Mouse (Mus musculus) midbrain, embryonic 13.5 days (tissue): ENCODE data around the gene Mmel1. TPM values are rescaled to one million over a fixed set of nuclear protein-coding genes. Genes with fewer than 3 reads are reported as not detected.
A peak's percentile ranks its signal among the peaks of the same experiment; 100 is the strongest.

Experiments used
- ATAC-seq: fragments of 200-750 bp; cut with Nextera tagmentation; 2 replicates; pipeline ENCODE4 v1.8.0; 2017; ENCODE audit warnings: mild to moderate bottlenecking, moderate TSS enrichment, moderate library complexity
- H3K27ac ChIP-seq: fragments of 300-500 bp; sonication (generic); 2 replicates; pipeline ENCODE4 v1.5.1; 2015; ENCODE audit warnings: inconsistent platforms, mild to moderate bottlenecking, moderate library complexity
- H3K27me3 ChIP-seq: fragments of 300-500 bp; sonication (generic); 2 replicates; pipeline ENCODE4 v1.6.1; 2015; ENCODE audit warnings: mild to moderate bottlenecking, inconsistent platforms
- H3K36me3 ChIP-seq: fragments of 300-500 bp; sonication (generic); 2 replicates; pipeline ENCODE4 v1.6.1; 2015; ENCODE audit warnings: mild to moderate bottlenecking, inconsistent platforms
- H3K4me1 ChIP-seq: fragments of 300-500 bp; sonication (generic); replicated peaks from 2 replicates; pipeline ENCODE4 v1.6.1; 2015; ENCODE audit warnings: inconsistent platforms
- H3K4me2 ChIP-seq: fragments of 300-500 bp; sonication (generic); replicated peaks from 2 replicates; pipeline ENCODE4 v1.6.1; 2015; ENCODE audit warnings: moderate library complexity, mild to moderate bottlenecking, inconsistent platforms
- H3K4me3 ChIP-seq: fragments of 300-500 bp; sonication (generic); replicated peaks from 2 replicates; pipeline ENCODE4 v1.5.1; 2015; ENCODE audit warnings: mild to moderate bottlenecking, inconsistent platforms
- H3K9ac ChIP-seq: fragments of 300-500 bp; sonication (generic); replicated peaks from 2 replicates; pipeline ENCODE4 v1.6.1; 2015; ENCODE audit warnings: mild to moderate bottlenecking, inconsistent platforms
- H3K9me3 ChIP-seq: fragments of 300-500 bp; sonication (generic); 2 replicates; pipeline ENCODE4 v1.6.1; 2016; ENCODE audit warnings: mild to moderate bottlenecking, inconsistent platforms
- whole genome bisulfite sequencing: fragments of 180-500 bp; shearing (Covaris S2); methylation state at CpG from one replicate; pipeline ENCODE4 v1.1.7; 2015; 5-methylcytosine and 5-hydroxymethylcytosine counted together
- polyA plus RNA-seq: library from polyadenylated mRNA; unstranded; fragments of >200 nt; fragmentation: Nextera tagmentation; extraction: Ambion mirVana; gene quantifications from 2 replicates; pipeline ENCODE4 v1.2.1, GENCODE M21; 2015

Gene Mmel1
- polyA plus RNA-seq, 1 experiment from 2014 or later: 0.35 TPM

DNA sequence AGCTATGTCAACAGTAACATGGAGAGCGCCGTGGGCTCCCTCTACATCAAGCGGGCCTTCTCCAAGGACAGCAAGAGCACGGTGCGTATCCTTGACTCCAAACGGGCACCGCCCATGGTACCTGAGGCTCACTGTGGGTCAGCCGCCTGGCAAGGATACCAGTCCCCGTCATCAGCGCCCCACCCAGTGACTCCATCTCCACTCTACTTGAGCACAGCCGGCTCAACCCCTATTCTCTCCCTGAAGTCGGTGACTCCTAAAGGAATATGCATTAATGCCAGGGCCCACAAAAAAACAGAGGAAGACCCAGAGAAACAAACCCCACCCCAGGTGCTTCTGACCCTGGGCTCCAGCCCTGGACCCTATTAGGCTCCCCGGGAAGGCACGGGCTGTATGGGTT lies 21.5 kb downstream of the Mmel1 start:
- Histone ChIP-seq H3K4me2 (no peak overlapping the region), H3K27ac (no peak overlapping the region), H3K4me1 (no peaks in the 10 kb centered on the region), H3K9ac (no peak overlapping the region), H3K4me3 (no peak overlapping the region), H3K27me3 (no peaks in the 10 kb centered on the region), H3K9me3 (no peaks in the 10 kb centered on the region), H3K36me3 (no peaks in the 10 kb centered on the region)
- 89% methylated on average over 14 of the region's 14 CpGs for WGBS
- no peak for ATAC-seq

DNA sequence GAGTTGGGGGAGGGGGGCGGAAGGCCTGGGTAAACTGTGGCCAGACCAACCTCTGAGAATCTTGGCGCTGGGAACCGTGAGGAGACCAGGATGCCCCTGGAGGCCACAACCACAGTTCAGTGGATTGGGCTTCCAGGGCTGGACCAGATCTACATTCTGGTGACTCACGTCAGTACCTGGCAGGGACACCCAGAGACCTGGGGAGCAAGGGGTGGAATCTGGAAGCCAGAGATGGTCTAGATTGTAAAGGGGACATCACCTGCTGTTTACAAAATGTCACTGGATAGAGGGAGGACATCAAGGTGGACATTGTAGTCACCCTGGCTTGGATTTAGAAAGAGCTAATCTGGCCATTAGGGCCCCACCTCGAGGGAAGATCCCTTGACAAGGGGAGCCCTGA lies 26.2 kb downstream of the Mmel1 start:
- no peak overlapping the region for H3K9ac ChIP-seq
- 83% methylated on average over 5 of the region's 5 CpGs for WGBS
- H3K9me3 ChIP-seq: no peaks in the 10 kb centered on the region
- no peak overlapping the region for H3K27ac ChIP-seq
- H3K4me2 ChIP-seq: no peak overlapping the region
- no peaks in the 10 kb centered on the region for H3K27me3 ChIP-seq
- no peak overlapping the region for H3K4me3 ChIP-seq
- peaks cover 21% of the 10 kb centered on the region for H3K4me1 ChIP-seq
- no peak for ATAC-seq
- H3K36me3 ChIP-seq: peaks cover 6% of the 10 kb centered on the region; the same call in 1 of the 2 replicates

DNA sequence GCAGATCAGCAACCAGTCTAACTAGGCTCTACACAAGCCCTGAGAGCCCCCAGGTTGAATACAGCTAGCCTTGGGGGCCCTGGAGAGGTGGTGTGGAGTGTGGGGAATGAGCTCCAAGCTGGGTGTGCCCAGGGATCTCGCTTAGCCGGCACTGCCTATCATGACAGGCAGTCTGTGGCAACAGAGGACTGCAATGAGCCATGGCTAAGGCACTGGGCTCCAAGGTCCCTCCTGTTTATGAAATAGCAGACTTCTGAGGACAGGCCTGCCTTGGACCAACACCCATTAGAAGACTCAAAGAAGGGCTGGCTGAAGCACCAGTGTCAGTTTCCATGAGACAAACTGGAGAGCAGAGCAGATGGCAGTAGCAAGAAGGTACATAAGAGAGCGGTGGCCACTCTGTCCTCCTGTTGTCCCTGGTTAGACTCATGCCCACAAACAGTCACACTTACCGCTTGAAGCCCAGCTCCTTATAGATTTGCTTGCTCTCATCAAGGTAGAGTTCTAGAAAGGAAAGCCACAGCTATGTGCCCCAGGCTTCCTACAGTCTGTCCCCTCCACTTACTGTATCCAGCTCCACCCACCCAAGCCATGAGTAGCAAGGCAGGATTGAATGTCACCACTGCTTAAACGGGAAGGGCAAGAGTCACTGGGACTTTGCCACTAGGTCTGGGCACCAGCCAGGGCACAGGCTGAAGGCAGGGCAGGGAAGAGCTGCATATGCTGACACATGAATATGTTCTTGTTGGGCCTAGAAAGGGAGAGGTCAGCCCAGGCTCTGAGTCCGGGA lies 28.5 kb downstream of the Mmel1 start:
- Histone ChIP-seq H3K27me3 (no peaks in the 10 kb centered on the region), H3K4me1 (peaks cover 21% of the 10 kb centered on the region), H3K27ac (no peak overlapping the region), H3K9me3 (no peaks in the 10 kb centered on the region), H3K36me3 (peaks cover 6% of the 10 kb centered on the region; the same call in 1 of the 2 replicates), H3K4me2 (peak overlapping the region; percentile 88), H3K4me3 (peak overlapping the region; percentile 55), H3K9ac (peak overlapping the region; percentile 78)
- peak; percentile 4; the same call in 1 of the 2 replicates for ATAC-seq
- 69% methylated on average over 6 of the region's 6 CpGs for WGBS

DNA sequence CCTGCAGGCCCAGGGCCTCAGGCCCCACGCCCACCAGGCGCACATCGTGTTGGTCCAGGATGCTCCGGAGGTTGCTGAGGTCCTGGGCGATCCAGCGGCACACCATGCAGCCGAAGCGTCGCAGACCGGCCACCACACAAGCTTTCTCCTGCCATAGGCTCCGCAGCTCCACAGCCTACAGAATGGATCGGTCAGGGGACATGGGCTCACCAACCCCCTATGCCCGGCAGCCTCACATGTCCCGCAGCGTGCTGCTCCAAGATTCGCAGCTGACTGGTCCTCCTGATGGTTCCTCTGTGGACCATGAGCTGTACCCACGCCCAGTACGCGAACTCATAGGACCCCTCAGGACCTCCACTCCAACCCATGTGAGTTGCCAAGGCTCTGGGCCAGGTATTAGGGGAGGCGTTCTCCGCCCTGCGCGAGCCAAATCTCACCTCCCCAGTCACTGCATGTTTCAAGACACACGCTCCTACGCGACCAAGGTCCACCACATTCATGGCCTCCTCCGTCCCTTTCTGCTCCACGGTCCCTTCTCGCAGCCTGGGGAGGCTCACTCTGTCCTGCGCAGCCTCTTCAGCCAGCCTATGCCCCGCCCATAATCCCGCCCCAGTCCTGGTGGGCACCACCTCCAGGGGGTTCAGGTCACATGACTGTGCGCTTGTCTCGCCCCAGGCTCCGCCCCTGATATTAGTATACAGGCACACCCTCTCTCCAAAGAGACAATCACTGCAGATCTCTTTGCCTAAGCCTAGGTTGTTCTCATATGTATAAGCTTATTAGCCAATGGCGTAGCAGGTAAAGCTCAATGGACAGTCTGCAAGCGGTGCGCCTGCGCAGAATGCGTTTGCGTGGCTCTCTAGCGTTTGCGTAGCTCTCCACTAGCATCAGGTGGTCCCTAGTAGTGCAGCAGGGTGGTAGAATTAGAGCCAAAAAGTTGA lies 29.4 kb downstream of the Mmel1 start, which contains the start of gene Fam213b:
TSS of gene Fam213b (minus strand) at position 630 of the 941 bp plus-strand sequence.
- Histone ChIP-seq H3K4me3 (peak within 1 kb of the TSS; percentile 55), H3K4me2 (peak within 1 kb of the TSS; percentile 88), H3K27ac (peak within 1 kb of the TSS; percentile 63), H3K9ac (peak within 1 kb of the TSS; percentile 78), H3K4me1 (peaks cover 21% of the 10 kb centered on the region), H3K36me3 (peaks cover 6% of the 10 kb centered on the region; the same call in 1 of the 2 replicates), H3K27me3 (no peaks in the 10 kb centered on the region), H3K9me3 (no peaks in the 10 kb centered on the region)
- peak; percentile 97 for ATAC-seq
- WGBS: 3% methylated on average over 43 of the region's 43 CpGs

DNA sequence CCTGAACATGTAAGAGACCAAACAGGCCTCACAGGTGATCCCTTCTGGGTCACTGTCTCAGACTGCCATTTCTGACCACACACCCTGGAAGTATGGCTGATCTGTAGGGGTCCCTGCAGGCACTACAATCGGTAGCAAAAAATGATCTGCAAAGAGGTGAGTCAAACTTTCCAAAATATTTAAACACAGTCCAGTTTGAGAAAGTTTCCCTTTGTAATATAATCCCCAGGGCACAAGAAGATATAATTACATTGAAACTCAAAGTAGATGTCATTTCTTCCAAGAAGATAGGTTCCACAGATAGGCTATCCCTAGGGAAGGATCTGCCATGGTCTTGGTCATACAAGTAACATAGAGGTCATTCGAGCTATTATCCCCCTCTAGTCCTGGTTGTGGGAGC lies 33.0 kb downstream of the Mmel1 start:
- Histone ChIP-seq H3K9me3 (no peaks in the 10 kb centered on the region), H3K9ac (no peak overlapping the region), H3K36me3 (no peaks in the 10 kb centered on the region), H3K27me3 (peaks cover 7% of the 10 kb centered on the region; the same call in 1 of the 2 replicates), H3K4me1 (peaks cover 21% of the 10 kb centered on the region), H3K27ac (no peak overlapping the region), H3K4me2 (no peak overlapping the region), H3K4me3 (no peak overlapping the region)
- no peak for ATAC-seq
- 98% methylated on average over 2 of the region's 2 CpGs for WGBS

DNA sequence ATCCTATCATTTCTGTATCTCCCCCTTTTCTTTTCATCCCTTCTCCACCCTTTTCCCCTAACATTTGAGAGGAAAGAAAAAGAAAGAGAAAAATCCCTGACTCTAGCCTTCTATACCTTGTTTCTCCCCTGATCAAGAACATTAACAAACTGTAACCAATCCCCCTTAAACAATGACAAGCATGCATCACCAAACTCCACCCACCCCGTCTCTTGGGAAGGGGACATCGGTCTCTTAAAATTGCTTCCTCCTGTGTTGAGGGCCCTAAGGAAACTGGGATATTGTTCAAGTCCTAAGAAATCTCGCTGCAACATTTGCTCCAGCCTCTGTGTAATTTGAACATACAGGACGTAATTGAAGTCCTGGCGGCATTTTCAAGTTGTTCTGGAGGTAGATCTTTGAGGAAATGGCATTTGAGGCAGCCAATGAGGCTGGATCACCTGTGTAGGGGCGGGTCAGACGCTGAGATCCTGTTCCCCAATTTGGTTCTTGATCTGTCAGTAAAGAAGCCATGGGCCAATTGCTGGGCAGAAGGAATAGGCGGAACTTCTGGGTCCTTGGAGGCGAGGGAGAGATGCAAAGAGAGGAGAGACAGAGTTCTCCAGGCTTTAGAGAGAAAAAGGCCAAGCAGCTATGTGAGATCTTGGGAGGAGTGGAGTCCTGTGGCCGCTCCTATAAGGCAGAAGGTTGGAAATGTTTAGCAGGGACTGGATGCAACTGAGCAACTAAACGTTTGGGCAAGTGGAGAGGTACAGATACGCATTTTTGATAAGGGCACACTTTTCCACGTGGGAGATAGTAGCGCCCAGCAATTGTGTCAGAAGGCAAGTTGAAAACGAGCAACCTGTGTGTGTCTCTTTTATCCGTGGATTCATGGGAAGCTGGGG lies 35.0 kb downstream of the Mmel1 start:
- Histone ChIP-seq H3K27me3 (peaks cover 7% of the 10 kb centered on the region; the same call in 1 of the 2 replicates), H3K27ac (no peak overlapping the region), H3K36me3 (no peaks in the 10 kb centered on the region), H3K9ac (peak overlapping the region; percentile 56), H3K4me3 (peak overlapping the region; percentile 38), H3K9me3 (no peaks in the 10 kb centered on the region), H3K4me2 (peak overlapping the region; percentile 64), H3K4me1 (peaks cover 12% of the 10 kb centered on the region)
- peak; percentile 92 for ATAC-seq
- 4% methylated on average over 16 of the region's 16 CpGs for WGBS

DNA sequence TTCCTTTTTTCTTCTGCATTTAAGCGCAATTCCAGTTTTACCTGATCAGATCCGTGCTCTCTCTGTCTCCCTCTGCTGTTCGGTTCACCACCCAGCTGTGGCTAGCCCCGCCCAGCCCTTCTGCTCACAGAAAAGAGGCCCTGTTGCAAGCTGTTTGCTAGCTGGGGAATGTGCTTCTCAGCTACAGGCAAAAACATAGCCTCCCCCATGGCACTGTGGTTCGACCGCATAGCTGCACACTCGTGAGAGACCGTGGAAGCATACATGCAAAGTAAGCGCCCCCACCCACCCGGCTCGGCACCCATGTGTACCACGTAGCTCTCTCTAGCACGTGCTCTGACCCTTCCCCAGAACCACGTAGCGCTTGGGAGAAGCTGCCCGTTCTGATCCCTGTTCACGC lies 38.4 kb downstream of the Mmel1 start:
- WGBS: 47% methylated on average over 17 of the region's 17 CpGs
- Histone ChIP-seq H3K4me3 (no peak overlapping the region), H3K9me3 (no peaks in the 10 kb centered on the region), H3K4me1 (peaks cover 21% of the 10 kb centered on the region), H3K27ac (no peak overlapping the region), H3K27me3 (peaks cover 7% of the 10 kb centered on the region; the same call in 1 of the 2 replicates), H3K36me3 (no peaks in the 10 kb centered on the region), H3K9ac (peak overlapping the region; percentile 36; the same call in 1 of the 2 replicates), H3K4me2 (no peak overlapping the region)
- ATAC-seq: peak; percentile 79

DNA sequence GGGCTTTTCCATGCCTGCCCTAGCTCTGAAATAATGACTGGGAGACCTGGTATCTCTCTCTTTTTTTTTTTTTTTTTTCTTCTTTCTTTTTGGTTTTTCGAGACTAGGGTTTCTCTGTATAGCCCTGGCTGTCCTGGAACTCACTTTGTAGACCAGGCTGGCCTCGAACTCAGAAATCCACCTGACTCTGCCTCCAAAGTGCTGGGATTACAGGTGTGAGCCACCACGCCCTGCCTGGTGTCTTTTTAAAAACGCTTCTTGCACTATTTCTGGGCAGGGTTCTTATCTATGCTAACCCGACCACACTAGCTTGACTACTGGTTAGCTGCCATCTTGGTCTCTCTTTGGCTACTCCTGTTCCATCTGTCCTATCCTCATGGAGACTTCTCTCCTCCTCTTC lies 39.1 kb downstream of the Mmel1 start:
- Histone ChIP-seq H3K36me3 (no peaks in the 10 kb centered on the region), H3K27ac (no peak overlapping the region), H3K4me3 (no peak overlapping the region), H3K4me1 (peaks cover 21% of the 10 kb centered on the region), H3K4me2 (no peak overlapping the region), H3K27me3 (peaks cover 7% of the 10 kb centered on the region; the same call in 1 of the 2 replicates), H3K9me3 (no peaks in the 10 kb centered on the region), H3K9ac (no peak overlapping the region)
- no peak for ATAC-seq
- 88% methylated on average over 5 of the region's 5 CpGs for WGBS

DNA sequence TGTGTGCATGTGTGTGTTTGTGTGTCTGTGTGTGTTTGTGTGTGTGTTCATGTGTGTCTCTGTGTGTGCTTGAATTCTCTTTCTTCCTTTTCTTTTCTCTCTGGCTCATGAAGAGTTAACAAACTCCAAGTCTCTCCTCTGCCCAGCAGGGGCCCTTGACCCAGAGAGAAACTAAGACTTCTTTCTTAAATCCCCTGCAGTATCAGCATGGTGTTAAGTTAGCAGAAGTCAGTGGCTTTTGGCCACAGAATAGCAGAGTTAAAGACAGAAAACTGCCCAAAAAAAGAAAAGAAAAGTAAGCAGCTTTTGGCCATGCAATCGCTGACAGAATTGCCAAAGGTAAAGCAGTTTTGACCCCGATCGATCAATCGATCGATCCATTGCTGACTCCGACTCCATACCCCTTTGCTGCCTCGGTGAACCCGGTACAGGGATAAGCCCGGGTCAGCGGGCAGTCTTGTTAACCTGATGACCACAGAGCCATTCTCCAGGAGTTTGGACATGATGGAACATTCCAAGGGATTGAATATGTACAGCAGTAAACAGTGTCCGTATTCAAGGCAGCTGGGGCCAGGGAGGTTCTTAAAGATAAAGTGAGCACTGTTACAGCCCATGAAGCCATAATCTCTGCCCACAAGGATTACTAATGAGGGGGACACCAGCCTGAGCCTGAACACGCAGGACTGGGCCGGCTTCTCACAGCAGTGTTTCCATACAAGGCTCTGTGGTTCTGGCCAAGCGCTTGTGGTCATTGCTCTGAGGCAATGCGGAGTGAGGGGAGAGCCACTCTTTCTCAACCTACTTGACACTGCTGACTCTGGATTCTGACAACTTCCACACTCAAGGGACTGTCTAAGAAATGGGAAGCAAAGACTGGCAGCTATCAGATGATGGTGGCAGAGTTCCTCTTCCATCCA lies 41.5 kb downstream of the Mmel1 start:
- 12% methylated on average over 15 of the region's 15 CpGs for WGBS
- Histone ChIP-seq H3K27ac (no peak overlapping the region), H3K4me2 (no peak overlapping the region; the same call in 1 of the 2 replicates), H3K4me1 (peaks cover 13% of the 10 kb centered on the region), H3K9me3 (no peaks in the 10 kb centered on the region), H3K27me3 (no peaks in the 10 kb centered on the region), H3K4me3 (no peak overlapping the region), H3K36me3 (no peaks in the 10 kb centered on the region), H3K9ac (no peak overlapping the region)
- no peak for ATAC-seq

DNA sequence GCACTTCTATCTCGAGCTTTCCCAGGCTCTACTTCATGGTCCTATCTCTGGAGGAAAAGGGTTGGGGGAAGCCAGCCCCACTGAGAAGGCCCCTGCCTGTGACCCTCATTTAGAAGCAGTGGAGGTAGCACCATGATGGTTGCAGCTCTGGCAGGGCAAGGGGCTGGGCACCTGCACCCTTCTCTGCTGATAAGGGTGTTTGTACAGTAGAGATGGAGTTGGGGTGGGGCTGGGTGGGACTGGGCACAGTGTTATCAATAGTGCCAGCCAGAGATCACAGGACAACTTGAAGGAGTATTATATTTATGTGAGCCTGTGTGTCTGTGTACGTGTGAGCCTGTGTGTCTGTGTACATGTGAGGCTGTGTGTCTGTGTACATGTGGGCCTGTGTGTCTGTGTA lies 42.3 kb downstream of the Mmel1 start:
- Histone ChIP-seq H3K4me2 (no peak overlapping the region), H3K27ac (no peak overlapping the region), H3K4me3 (no peak overlapping the region), H3K36me3 (no peaks in the 10 kb centered on the region), H3K27me3 (no peaks in the 10 kb centered on the region), H3K9ac (no peak overlapping the region), H3K4me1 (peaks cover 13% of the 10 kb centered on the region), H3K9me3 (no peaks in the 10 kb centered on the region)
- 65% methylated on average over 2 of the region's 2 CpGs for WGBS
- no peak for ATAC-seq
